Mouse (Mus musculus): ENCODE data around the gene 4931408C20Rik.

- TF ChIP-seq CTCF (IDR thresholded peaks at IDR 0.05; ENCODE audit: insufficient read depth, low read depth, low read length) = no peak
- no peak for TF ChIP-seq POLR2A (IDR thresholded peaks at IDR 0.05; ENCODE audit: insufficient read depth, low read depth, low read length)
Observed at GRCm38 (mm10) chr1:26685383-26685782, 1.9 kb downstream of the 4931408C20Rik start.
